Mouse (Mus musculus): ENCODE data around the gene Mroh2b. TPM values are rescaled to one million over a fixed set of nuclear protein-coding genes. Genes with fewer than 3 reads are reported as not detected.

Mroh2b gene
- polyA plus RNA-seq, 1 experiment from 2014 or later = not detected

Other genes starting within 250 kb of the Mroh2b start
- 0.09 TPM in 1 of 2 replicates, not detected in the other for gene C6, start 171.6 kb upstream of the Mroh2b start, polyA plus RNA-seq (2014; fragmentation: Nextera tagmentation; extraction: Ambion mirVana)
- gene C7, start 165.0 kb downstream of the Mroh2b start, polyA plus RNA-seq (2014; fragmentation: Nextera tagmentation; extraction: Ambion mirVana) = 0.09 TPM in 2 replicates
- gene Card6, start 209.8 kb downstream of the Mroh2b start, polyA plus RNA-seq (2014; fragmentation: Nextera tagmentation; extraction: Ambion mirVana) = 1.3 and 1.7 TPM in 2 replicates
- gene Rpl37, start 217.9 kb downstream of the Mroh2b start, polyA plus RNA-seq (2014; fragmentation: Nextera tagmentation; extraction: Ambion mirVana) = 702 and 990 TPM in 2 replicates
- 19.6 and 26.1 TPM in 2 replicates for gene Prkaa1, start 245.1 kb downstream of the Mroh2b start, polyA plus RNA-seq (2014; fragmentation: Nextera tagmentation; extraction: Ambion mirVana)

All from kidney, embryonic 14.5 days (tissue).